Mouse (Mus musculus) adrenal gland, postnatal 14 days (tissue): ENCODE results near the gene Apob. TPM values are rescaled to one million over a fixed set of nuclear protein-coding genes. Genes with fewer than 3 reads are reported as not detected.

Experiments used
- DNase-seq: peaks from one replicate; pipeline ENCODE4 v3.0.0; 2021; ENCODE audit warnings: mixed read lengths
- total RNA-seq: library from RNA; stranded (reverse); gene quantifications from 2 replicates; pipeline ENCODE4 v1.2.3, GENCODE M21; 2021

Apob gene
- total RNA-seq, 1 experiment from 2014 or later, result 393 TPM

GRCm38 (mm10) chr12:8038081-8038730, 60.8 kb downstream of the Apob start:
- DNase-seq, result no peak

GRCm38 (mm10) chr12:8042626-8043394, 65.4 kb downstream of the Apob start:
- no peak for DNase-seq

- no peak for DNase-seq
These were observed 69.6 kb downstream of the Apob start for GRCm38 (mm10) chr12:8047046-8047445.

GRCm38 (mm10) chr12:8047789-8048309, 70.4 kb downstream of the Apob start:
- no peak for DNase-seq

DNA sequence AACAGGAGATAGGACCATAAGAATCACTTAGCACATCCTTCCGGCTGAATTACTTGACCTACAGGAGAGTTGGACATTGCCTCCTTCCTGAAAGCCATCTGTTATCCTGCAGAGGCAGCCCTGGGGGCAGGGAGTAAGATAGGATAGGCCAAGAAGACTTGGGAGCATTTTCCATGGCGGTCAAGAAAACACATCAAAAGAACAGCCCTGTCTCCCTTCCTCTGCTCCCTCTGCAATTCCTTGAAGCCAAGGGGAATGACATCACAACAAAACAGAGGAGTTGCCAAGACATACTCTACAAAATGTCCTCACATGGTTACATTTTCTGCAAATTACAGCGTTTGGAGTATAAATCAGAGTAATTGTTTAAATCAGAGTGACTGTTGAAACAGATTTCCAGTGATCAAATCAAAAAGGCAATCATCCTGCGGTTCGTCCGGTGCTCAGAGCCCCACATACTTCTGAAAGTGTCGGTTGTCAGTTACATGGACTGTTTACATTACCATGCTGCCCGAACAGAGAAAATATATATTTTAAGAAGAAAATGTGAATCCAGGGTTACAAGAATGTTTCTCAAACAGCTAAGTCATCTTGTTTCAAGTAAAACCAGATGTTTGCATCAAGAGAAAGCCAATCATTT, 78.7 kb downstream of the Apob start:
- no peak for DNase-seq

DNA sequence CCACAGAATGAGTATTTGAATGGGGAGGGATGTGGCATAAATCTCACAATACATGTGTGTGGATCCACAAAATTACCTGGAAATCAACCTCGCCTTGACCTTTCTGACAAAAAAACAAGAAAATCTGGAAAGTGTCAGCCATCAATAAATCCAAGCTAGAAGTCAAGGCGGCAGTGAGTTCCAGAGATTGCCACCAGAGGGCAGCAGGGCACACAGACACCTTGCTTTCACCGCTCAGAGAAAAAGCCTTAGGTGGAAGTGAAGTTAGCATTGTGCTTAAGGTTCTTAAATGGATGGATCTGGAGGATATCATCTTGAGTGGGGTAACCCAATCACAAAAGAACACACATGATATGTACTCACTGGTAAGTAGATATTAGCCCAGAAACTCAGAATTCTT, 82.1 kb downstream of the Apob start:
- peak; percentile 74 for DNase-seq

GRCm38 (mm10) chr12:8063363-8064065, 86.1 kb downstream of the Apob start:
- no peak for DNase-seq

Other genes starting within 250 kb of the Apob start
- gene Ldah, start 230.5 kb downstream of the Apob start, total RNA-seq, result 41.9 and 43.6 TPM in 2 replicates